In the genomic region with DNA sequence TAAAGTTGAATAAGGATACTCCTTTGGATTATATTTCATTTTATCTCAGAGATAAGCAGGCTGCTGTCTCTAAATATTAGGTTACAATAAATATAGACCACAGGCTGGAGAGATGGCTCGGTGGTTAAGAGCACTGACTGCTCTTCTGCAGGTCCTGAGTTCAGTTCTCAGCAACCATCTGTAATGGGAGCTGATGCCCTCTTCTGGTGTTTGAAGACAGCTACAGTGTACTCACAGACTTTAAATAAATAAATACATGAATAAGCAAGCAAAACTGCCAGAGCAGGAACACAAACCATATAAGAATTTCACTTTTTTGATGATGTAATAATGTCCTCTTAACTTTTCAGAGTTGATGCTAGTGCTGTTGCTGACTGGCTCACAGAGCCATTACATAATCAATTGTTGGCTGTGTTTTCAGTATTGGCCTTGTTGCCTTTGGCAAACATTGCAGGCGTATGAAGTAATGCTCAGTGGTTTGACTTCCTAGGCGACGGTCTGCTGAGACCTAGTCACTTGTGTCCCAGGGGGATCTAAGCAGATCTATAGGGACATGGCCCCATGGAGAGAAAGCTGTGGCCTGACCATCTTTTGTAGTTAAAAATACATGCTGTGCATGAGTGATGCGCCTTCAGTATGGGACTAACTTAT, we compare ENCODE assay signal across 14 mouse cellular contexts. TPM values are rescaled to one million over a fixed set of nuclear protein-coding genes. Genes with fewer than 3 reads are reported as not detected.
DNase-seq lines count a peak whose midpoint lies in the region; ATAC-seq and TF ChIP-seq lines count a peak whose summit lies in the region.
"Had no signal": no experiment of that assay in that cellular context is flagged by ENCODE, and none has a peak within 500 bp of the region (broad histone marks: within the 10 kb centered on the region; RNA-seq: fewer than 3 reads in every experiment).

No protein-coding gene starts in this region.

- no peaks in the 10 kb centered on the region for H3K36me3 ChIP-seq in heart, embryonic 11.5 days (ENCODE audit: control insufficient read depth, insufficient read depth, low read length)
- no peaks in the 10 kb centered on the region for H3K36me3 ChIP-seq in liver, postnatal 0 days (replicated peaks; ENCODE audit: insufficient read depth, low read length)
- H3K36me3 ChIP-seq in forebrain, embryonic 14.5 days (ENCODE audit: control insufficient read depth, insufficient read depth, low read length): no peaks in the 10 kb centered on the region
- H3K36me3 ChIP-seq in forebrain, embryonic 16.5 days (ENCODE audit: control insufficient read depth, insufficient read depth): no peaks in the 10 kb centered on the region
- H3K36me3 ChIP-seq: embryonic facial prominence, embryonic 15.5 days; limb, embryonic 12.5 days; midbrain, embryonic 13.5 days; neural tube, embryonic 12.5 days had no signal

- peak; percentile 32 for TF ChIP-seq CTCF in liver, postnatal 0 days (IDR thresholded peaks at IDR 0.05; ENCODE audit: low read depth)

- peak; percentile 41 for DNase-seq in heart, adult 8-10 months (ENCODE audit: low spot score)
- DNase-seq in A20 (ENCODE audit: low read depth, low spot score): peak; percentile 51
- DNase-seq in adrenal gland, postnatal 10 days: peak; percentile 54
- DNase-seq in liver, postnatal 0 days: peak; percentile 33
- DNase-seq in frontal cortex, postnatal 14 days (ENCODE audit: low spot score in 2 of 2): no peak
- no peak for DNase-seq in forebrain, embryonic 14.5 days (ENCODE audit: low spot score)
- DNase-seq: cerebellum, postnatal 14 days; right cerebral cortex, postnatal 14 days had no signal

- 78% methylated on average over 5 of the region's 5 CpGs for WGBS in heart, embryonic 11.5 days (ENCODE audit: insufficient replicate concordance)
- 36% methylated on average over 5 of the region's 5 CpGs for WGBS in liver, postnatal 0 days (ENCODE audit: insufficient replicate concordance)
- WGBS in forebrain, embryonic 14.5 days: 88% methylated on average over 5 of the region's 5 CpGs
- WGBS in forebrain, embryonic 16.5 days: 81% methylated on average over 5 of the region's 5 CpGs

- no peak overlapping the region for H3K27ac ChIP-seq in heart, embryonic 11.5 days (ENCODE audit: low read depth, low read length)
- H3K27ac ChIP-seq in liver, postnatal 0 days (ENCODE audit: low read depth): no peak overlapping the region
- no peak overlapping the region for H3K27ac ChIP-seq in forebrain, embryonic 14.5 days (ENCODE audit: low read depth, low read length)
- no peak overlapping the region for H3K27ac ChIP-seq in forebrain, embryonic 16.5 days (ENCODE audit: low read length)
- H3K27ac ChIP-seq: embryonic facial prominence, embryonic 15.5 days; limb, embryonic 12.5 days; midbrain, embryonic 13.5 days; neural tube, embryonic 12.5 days had no signal

- H3K9ac ChIP-seq in heart, embryonic 11.5 days (ENCODE audit: low read depth, low read length): no peak overlapping the region
- H3K9ac ChIP-seq in liver, postnatal 0 days (replicated peaks): no peak overlapping the region
- H3K9ac ChIP-seq in forebrain, embryonic 14.5 days (ENCODE audit: low read length): no peak overlapping the region
- H3K9ac ChIP-seq in forebrain, embryonic 16.5 days (replicated peaks; ENCODE audit: low read depth, low read length): no peak overlapping the region
- H3K9ac ChIP-seq: embryonic facial prominence, embryonic 15.5 days; limb, embryonic 12.5 days; midbrain, embryonic 13.5 days; neural tube, embryonic 12.5 days had no signal

- H3K4me1 ChIP-seq in heart, embryonic 11.5 days (ENCODE audit: control insufficient read depth, insufficient read depth, low read length): peaks cover 32% of the 10 kb centered on the region
- H3K4me1 ChIP-seq in liver, postnatal 0 days (ENCODE audit: insufficient read depth): peaks cover 22% of the 10 kb centered on the region
- H3K4me1 ChIP-seq in forebrain, embryonic 14.5 days (ENCODE audit: control insufficient read depth, insufficient read depth, low read length): peaks cover 8% of the 10 kb centered on the region
- H3K4me1 ChIP-seq in forebrain, embryonic 16.5 days (replicated peaks; ENCODE audit: control insufficient read depth, insufficient read depth, low read length): peaks cover 6% of the 10 kb centered on the region; the same call in 1 of the 2 replicates
- H3K4me1 ChIP-seq: neural tube, embryonic 12.5 days had no signal

- H3K4me2 ChIP-seq in heart, embryonic 11.5 days: no peak overlapping the region
- H3K4me2 ChIP-seq in liver, postnatal 0 days (ENCODE audit: low read depth, low read length): no peak overlapping the region
- no peak overlapping the region for H3K4me2 ChIP-seq in forebrain, embryonic 14.5 days (ENCODE audit: low read length)
- no peak overlapping the region for H3K4me2 ChIP-seq in forebrain, embryonic 16.5 days (ENCODE audit: low read length)
- H3K4me2 ChIP-seq: embryonic facial prominence, embryonic 15.5 days; limb, embryonic 12.5 days; midbrain, embryonic 13.5 days; neural tube, embryonic 12.5 days had no signal

- TF ChIP-seq EP300 in liver, postnatal 0 days (IDR thresholded peaks at IDR 0.05; ENCODE audit: low read depth): 0 out of 2 replicates have a peak, but pooled peaks have one; percentile 21

- H3K4me3 ChIP-seq in heart, embryonic 11.5 days (ENCODE audit: low read depth, low read length): no peak overlapping the region
- H3K4me3 ChIP-seq in liver, postnatal 0 days (ENCODE audit: low read depth, low read length): no peak overlapping the region
- H3K4me3 ChIP-seq in forebrain, embryonic 14.5 days (ENCODE audit: low read depth, low read length): no peak overlapping the region
- H3K4me3 ChIP-seq in forebrain, embryonic 16.5 days (replicated peaks; ENCODE audit: low read length): no peak overlapping the region
- H3K4me3 ChIP-seq: embryonic facial prominence, embryonic 15.5 days; limb, embryonic 12.5 days; midbrain, embryonic 13.5 days; neural tube, embryonic 12.5 days had no signal

- H3K9me3 ChIP-seq in heart, embryonic 11.5 days (replicated peaks; ENCODE audit: control insufficient read depth, low read length): no peaks in the 10 kb centered on the region
- H3K9me3 ChIP-seq in liver, postnatal 0 days (ENCODE audit: low read length): no peaks in the 10 kb centered on the region
- H3K9me3 ChIP-seq in forebrain, embryonic 14.5 days (replicated peaks; ENCODE audit: control insufficient read depth, low read length): no peaks in the 10 kb centered on the region
- no peaks in the 10 kb centered on the region for H3K9me3 ChIP-seq in forebrain, embryonic 16.5 days (ENCODE audit: control insufficient read depth, low read length)
- H3K9me3 ChIP-seq: embryonic facial prominence, embryonic 15.5 days; limb, embryonic 12.5 days; midbrain, embryonic 13.5 days; neural tube, embryonic 12.5 days had no signal

- H3K27me3 ChIP-seq in heart, embryonic 11.5 days (ENCODE audit: control insufficient read depth, insufficient read depth, low read length): no peaks in the 10 kb centered on the region
- no peaks in the 10 kb centered on the region for H3K27me3 ChIP-seq in liver, postnatal 0 days (ENCODE audit: insufficient read depth, low read length)
- no peaks in the 10 kb centered on the region for H3K27me3 ChIP-seq in forebrain, embryonic 14.5 days (replicated peaks; ENCODE audit: control insufficient read depth, insufficient read depth, low read length)
- no peaks in the 10 kb centered on the region for H3K27me3 ChIP-seq in forebrain, embryonic 16.5 days (replicated peaks; ENCODE audit: control insufficient read depth, insufficient read depth, low read length)
- H3K27me3 ChIP-seq: embryonic facial prominence, embryonic 15.5 days; limb, embryonic 12.5 days; midbrain, embryonic 13.5 days; neural tube, embryonic 12.5 days had no signal

- ATAC-seq in heart, embryonic 11.5 days (replicated peaks; ENCODE audit: insufficient number of reproducible peaks, low FRiP score, low TSS enrichment): no peak
- ATAC-seq in liver, postnatal 0 days: peak; percentile 91
- ATAC-seq in forebrain, embryonic 14.5 days: no peak
- ATAC-seq in forebrain, embryonic 16.5 days: no peak
- ATAC-seq: midbrain, embryonic 13.5 days had no signal

RNA-seq across cellular contexts. Expression of a gene that starts 35.8 kb away (rescaled TPM):
- total RNA-seq in heart, adult 8-10 months (2022): 10 to 100 TPM; 34.0 to 46.3 (median 40.7) TPM
- polyA plus RNA-seq in heart, embryonic 11.5 days (2014; fragmentation: Nextera tagmentation; extraction: Ambion mirVana): 51.5 and 54.2 TPM in 2 replicates
- 100 to 1,000 TPM in 1 of 2 experiments, 10 to 100 TPM in 1; 95.8 to 111 TPM for total RNA-seq in adrenal gland, postnatal 10 days (2021)
- polyA plus RNA-seq in liver, postnatal 0 days (2015; fragmentation: Nextera tagmentation; extraction: Ambion mirVana): 6.3 and 7.8 TPM in 2 replicates
- polyA plus RNA-seq in forebrain, embryonic 14.5 days (2014; fragmentation: Nextera tagmentation; extraction: Ambion mirVana): 17.2 and 20.6 TPM in 2 replicates
- polyA plus RNA-seq in forebrain, embryonic 16.5 days (2015; fragmentation: Nextera tagmentation; extraction: Ambion mirVana): 20.8 and 23.5 TPM in 2 replicates

Comparison
In these comparisons a context has a peak if more than half of its experiments do, and no peak if none do; other contexts are left out.
1. DNase-seq: peak in heart, adult 8-10 months (single experiment), A20 (single experiment), adrenal gland, postnatal 10 days (single experiment) and liver, postnatal 0 days (single experiment); none in frontal cortex, postnatal 14 days (0 of 2) and forebrain, embryonic 14.5 days (single experiment).